Mouse (Mus musculus): ENCODE measurements at regions not wholly inside any gene's neighbourhood (a gene's known extent, or its start where the extent isn't known, plus 50 kb on each side); places are given as distances from the start of the nearest gene placed in this dataset.

- Histone ChIP-seq H3K27ac (no peak overlapping the region), H3K9ac (replicated peaks; ENCODE audit: low read length) (no peak overlapping the region), H3K36me3 (ENCODE audit: insufficient read depth, low read length) (no peaks in the 10 kb centered on the region), H3K27me3 (ENCODE audit: insufficient read depth, low read length) (no peaks in the 10 kb centered on the region), H3K4me3 (ENCODE audit: low read length) (no peak overlapping the region), H3K4me2 (ENCODE audit: low read depth, low read length) (no peak overlapping the region), H3K4me1 (ENCODE audit: insufficient read depth, low read length) (no peaks in the 10 kb centered on the region), H3K9me3 (ENCODE audit: low read length) (no peaks in the 10 kb centered on the region)
- 69% methylated on average over 1 of the region's 1 CpGs for WGBS
- ATAC-seq (no peak), DNase-seq (ENCODE audit: low spot score) (no peak)
- TF ChIP-seq CTCF (IDR thresholded peaks at IDR 0.05; ENCODE audit: low read depth) = no peak
Measured at GRCm38 (mm10) chr2:54229016-54229415, 143.7 kb upstream of the Rprm start.

- 84% methylated on average over 1 of the region's 1 CpGs for WGBS
- Histone ChIP-seq H3K27me3 (ENCODE audit: insufficient read depth, low read length) (no peaks in the 10 kb centered on the region), H3K27ac (no peak overlapping the region), H3K4me1 (ENCODE audit: insufficient read depth, low read length) (no peaks in the 10 kb centered on the region), H3K4me3 (ENCODE audit: low read length) (no peak overlapping the region), H3K36me3 (ENCODE audit: insufficient read depth, low read length) (no peaks in the 10 kb centered on the region), H3K9me3 (ENCODE audit: low read length) (no peaks in the 10 kb centered on the region), H3K4me2 (ENCODE audit: low read depth, low read length) (no peak overlapping the region), H3K9ac (replicated peaks; ENCODE audit: low read length) (no peak overlapping the region)
- no peak for DNase-seq (ENCODE audit: low spot score)
- no peak for TF ChIP-seq CTCF (IDR thresholded peaks at IDR 0.05; ENCODE audit: low read depth)
- no peak for ATAC-seq
Measured at GRCm38 (mm10) chr2:54236760-54237159, 151.4 kb upstream of the Rprm start.

GRCm38 (mm10) chr2:54237192-54237591, 151.8 kb upstream of the Rprm start:
- no peak for DNase-seq (ENCODE audit: low spot score)

GRCm38 (mm10) chr2:54264773-54265452, 171.2 kb upstream of the Galnt13 start:
- Histone ChIP-seq H3K9ac (replicated peaks; ENCODE audit: low read length) (no peak overlapping the region), H3K27me3 (ENCODE audit: insufficient read depth, low read length) (no peaks in the 10 kb centered on the region), H3K4me2 (ENCODE audit: low read depth, low read length) (no peak overlapping the region), H3K4me3 (ENCODE audit: low read length) (no peak overlapping the region), H3K36me3 (ENCODE audit: insufficient read depth, low read length) (no peaks in the 10 kb centered on the region), H3K27ac (no peak overlapping the region), H3K4me1 (ENCODE audit: insufficient read depth, low read length) (no peaks in the 10 kb centered on the region), H3K9me3 (ENCODE audit: low read length) (no peaks in the 10 kb centered on the region)
- WGBS = 31% methylated on average over 4 of the region's 4 CpGs
- DNase-seq (ENCODE audit: low spot score) (peak; percentile 60), ATAC-seq (peak; percentile 70)
- TF ChIP-seq CTCF (IDR thresholded peaks at IDR 0.05; ENCODE audit: low read depth) = no peak

More at GRCm38 (mm10) chr2:54237192-54237591, 151.8 kb upstream of the Rprm start:
- Histone ChIP-seq H3K9ac (replicated peaks; ENCODE audit: low read length) (no peak overlapping the region), H3K27me3 (ENCODE audit: insufficient read depth, low read length) (no peaks in the 10 kb centered on the region), H3K4me1 (ENCODE audit: insufficient read depth, low read length) (no peaks in the 10 kb centered on the region), H3K9me3 (ENCODE audit: low read length) (no peaks in the 10 kb centered on the region), H3K4me3 (ENCODE audit: low read length) (no peak overlapping the region), H3K36me3 (ENCODE audit: insufficient read depth, low read length) (no peaks in the 10 kb centered on the region), H3K4me2 (ENCODE audit: low read depth, low read length) (no peak overlapping the region), H3K27ac (no peak overlapping the region)
- no peak for TF ChIP-seq CTCF (IDR thresholded peaks at IDR 0.05; ENCODE audit: low read depth)
- ATAC-seq = no peak
- WGBS = 85% methylated on average over 1 of the region's 1 CpGs

- H3K9me3 ChIP-seq (ENCODE audit: low read length) = no peaks in the 10 kb centered on the region
- ATAC-seq (no peak; the same call in 1 of the 2 replicates), DNase-seq (ENCODE audit: low spot score) (no peak)
- no peaks in the 10 kb centered on the region for H3K36me3 ChIP-seq (ENCODE audit: insufficient read depth, low read length)
- no peaks in the 10 kb centered on the region for H3K4me1 ChIP-seq (ENCODE audit: insufficient read depth, low read length)
- no peaks in the 10 kb centered on the region for H3K27me3 ChIP-seq (ENCODE audit: insufficient read depth, low read length)
- no peak overlapping the region for H3K27ac ChIP-seq
- no peak overlapping the region for H3K9ac ChIP-seq (replicated peaks; ENCODE audit: low read length)
- no peak overlapping the region for H3K4me3 ChIP-seq (ENCODE audit: low read length)
- H3K4me2 ChIP-seq (ENCODE audit: low read depth, low read length) = no peak overlapping the region
- 57% methylated on average over 5 of the region's 5 CpGs for WGBS
- no peak for TF ChIP-seq CTCF (IDR thresholded peaks at IDR 0.05; ENCODE audit: low read depth)
Measured at GRCm38 (mm10) chr2:54265453-54265823, 170.7 kb upstream of the Galnt13 start.

GRCm38 (mm10) chr2:54281966-54282365, 154.2 kb upstream of the Galnt13 start:
- Histone ChIP-seq H3K36me3 (ENCODE audit: insufficient read depth, low read length) (no peaks in the 10 kb centered on the region), H3K4me3 (ENCODE audit: low read length) (no peak overlapping the region), H3K27ac (no peak overlapping the region), H3K27me3 (ENCODE audit: insufficient read depth, low read length) (no peaks in the 10 kb centered on the region), H3K4me1 (ENCODE audit: insufficient read depth, low read length) (no peaks in the 10 kb centered on the region), H3K4me2 (ENCODE audit: low read depth, low read length) (no peak overlapping the region), H3K9me3 (ENCODE audit: low read length) (no peaks in the 10 kb centered on the region), H3K9ac (replicated peaks; ENCODE audit: low read length) (no peak overlapping the region)
- DNase-seq (ENCODE audit: low spot score) = no peak
- no peak for ATAC-seq
- TF ChIP-seq CTCF (IDR thresholded peaks at IDR 0.05; ENCODE audit: low read depth) = no peak
- 67% methylated on average over 1 of the region's 1 CpGs for WGBS

- H3K4me3 ChIP-seq (ENCODE audit: low read length) = no peak overlapping the region
- no peaks in the 10 kb centered on the region for H3K9me3 ChIP-seq (ENCODE audit: low read length)
- no peak overlapping the region for H3K27ac ChIP-seq
- no peaks in the 10 kb centered on the region for H3K36me3 ChIP-seq (ENCODE audit: insufficient read depth, low read length)
- H3K4me1 ChIP-seq (ENCODE audit: insufficient read depth, low read length) = no peaks in the 10 kb centered on the region
- no peak for TF ChIP-seq CTCF (IDR thresholded peaks at IDR 0.05; ENCODE audit: low read depth)
- H3K4me2 ChIP-seq (ENCODE audit: low read depth, low read length) = no peak overlapping the region
- H3K27me3 ChIP-seq (ENCODE audit: insufficient read depth, low read length) = no peaks in the 10 kb centered on the region
- no peak for ATAC-seq
- no peak overlapping the region for H3K9ac ChIP-seq (replicated peaks; ENCODE audit: low read length)
- no peak for DNase-seq (ENCODE audit: low spot score)
- 84% methylated on average over 2 of the region's 2 CpGs for WGBS
Measured at GRCm38 (mm10) chr2:54283876-54284275, 152.2 kb upstream of the Galnt13 start.
